Mouse (Mus musculus): ENCODE results near the gene Fpr1. TPM values are rescaled to one million over a fixed set of nuclear protein-coding genes. Genes with fewer than 3 reads are reported as not detected.

The Fpr1 gene
- total and polyA plus RNA-seq, 2 experiments = 4.7 to 6.3 TPM

DNA sequence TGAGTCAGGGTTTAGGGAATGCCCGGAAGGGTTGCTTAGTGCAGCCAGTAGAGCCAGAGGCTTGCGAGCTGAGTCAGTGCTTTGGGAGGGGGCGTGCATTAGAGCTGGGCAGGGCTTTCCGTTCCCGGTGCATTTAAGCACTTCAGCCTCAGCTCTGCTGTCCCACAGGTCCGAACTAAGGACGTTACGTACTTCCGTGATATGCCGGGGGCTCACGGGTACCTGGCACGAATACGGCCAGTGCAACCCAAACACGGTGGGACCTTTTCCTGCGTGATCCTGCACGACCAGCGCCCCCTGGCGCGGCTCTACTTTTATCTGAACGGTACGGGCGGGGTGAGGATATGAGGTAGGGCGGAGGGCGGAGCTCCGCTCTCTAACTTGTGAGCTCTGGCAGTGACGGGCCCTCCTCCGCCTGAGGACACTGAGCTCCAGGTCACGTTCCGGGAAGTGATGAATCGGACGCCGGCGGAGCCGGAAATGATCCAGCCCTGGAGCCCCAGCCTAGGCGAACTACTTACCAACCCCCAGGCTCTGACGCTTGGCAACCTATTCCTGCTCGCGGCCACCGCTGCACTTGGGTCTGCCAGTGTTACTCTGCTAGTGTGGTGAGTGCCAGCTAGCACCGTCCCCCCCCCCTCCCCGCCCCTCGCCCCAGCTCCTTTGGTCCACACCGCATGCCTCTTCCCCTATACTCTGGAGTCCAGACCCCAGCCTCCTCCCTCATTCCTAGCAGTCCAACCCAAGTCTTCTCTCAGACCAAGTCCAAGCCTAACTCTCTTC, 45.6 kb downstream of the Fpr1 start:
- DNase-seq (ENCODE audit: extremely low read depth, low read depth, low spot score) = peak; percentile 91
- whole genome bisulfite sequencing = under 1% methylated on average over 43 of the region's 43 CpGs
- 0 out of 2 replicates have a peak, but pooled peaks cover 2% of the 10 kb centered on the region for H3K4me1 ChIP-seq (ENCODE audit: control insufficient read depth, insufficient read depth, low read length)
- peak overlapping the region; percentile 76 for H3K9ac ChIP-seq (ENCODE audit: low read depth, low read length)
- no peaks in the 10 kb centered on the region for H3K79me2 ChIP-seq (ENCODE audit: control insufficient read depth, insufficient read depth, low read length)
- peak overlapping the region; percentile 75 for H3K27ac ChIP-seq (replicated peaks; ENCODE audit: insufficient read depth, low read depth, low read length)
- H3K4me3 ChIP-seq (ENCODE audit: insufficient read depth, low read depth, low read length) = peak overlapping the region; percentile 74
- TF ChIP-seq CTCF (IDR thresholded peaks at IDR 0.05; ENCODE audit: low read depth, low read length) (peak; percentile 83), POLR2A (IDR thresholded peaks at IDR 0.05; ENCODE audit: extremely low read depth, insufficient read depth, low read length) (peak; percentile 27; the same call in 1 of the 2 replicates)
- H3K36me3 ChIP-seq (ENCODE audit: control insufficient read depth, insufficient read depth, low read length) = no peaks in the 10 kb centered on the region
- H3K27me3 ChIP-seq (ENCODE audit: control insufficient read depth, insufficient read depth, low read length) = no peaks in the 10 kb centered on the region

DNA sequence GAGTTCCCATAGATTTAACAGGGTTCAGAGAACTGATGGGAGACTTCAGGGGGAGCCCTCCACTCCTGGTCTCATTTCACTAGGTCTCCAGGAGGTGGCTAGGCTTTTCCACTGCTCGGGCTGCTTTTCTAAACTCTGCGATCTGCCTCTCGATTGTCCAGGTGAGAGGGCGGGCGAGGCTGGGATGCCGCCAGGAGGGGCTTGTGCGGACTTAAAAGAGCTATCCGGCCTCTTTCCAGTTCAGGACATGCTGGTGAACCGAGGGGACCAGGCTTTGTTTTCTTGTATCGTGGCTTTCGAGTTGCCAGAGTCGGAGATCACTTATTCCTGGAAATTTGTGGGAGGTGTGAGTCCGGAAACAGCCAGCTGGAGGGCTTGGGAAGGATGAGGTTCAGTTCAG, 46.3 kb downstream of the Fpr1 start:
- 24% methylated on average over 13 of the region's 13 CpGs for WGBS
- Histone ChIP-seq H3K36me3 (ENCODE audit: control insufficient read depth, insufficient read depth, low read length) (no peaks in the 10 kb centered on the region), H3K4me3 (ENCODE audit: insufficient read depth, low read depth, low read length) (peak overlapping the region; percentile 49; the same call in 1 of the 2 replicates), H3K4me1 (ENCODE audit: control insufficient read depth, insufficient read depth, low read length) (0 out of 2 replicates have a peak, but pooled peaks cover 2% of the 10 kb centered on the region), H3K79me2 (ENCODE audit: control insufficient read depth, insufficient read depth, low read length) (no peaks in the 10 kb centered on the region), H3K9ac (ENCODE audit: low read depth, low read length) (peak overlapping the region; percentile 56), H3K27me3 (ENCODE audit: control insufficient read depth, insufficient read depth, low read length) (no peaks in the 10 kb centered on the region), H3K27ac (replicated peaks; ENCODE audit: insufficient read depth, low read depth, low read length) (peak overlapping the region; percentile 35)
- TF ChIP-seq POLR2A (IDR thresholded peaks at IDR 0.05; ENCODE audit: extremely low read depth, insufficient read depth, low read length) = no peak
- TF ChIP-seq CTCF (IDR thresholded peaks at IDR 0.05; ENCODE audit: low read depth, low read length) = no peak
- DNase-seq (ENCODE audit: extremely low read depth, low read depth, low spot score) = no peak

DNA sequence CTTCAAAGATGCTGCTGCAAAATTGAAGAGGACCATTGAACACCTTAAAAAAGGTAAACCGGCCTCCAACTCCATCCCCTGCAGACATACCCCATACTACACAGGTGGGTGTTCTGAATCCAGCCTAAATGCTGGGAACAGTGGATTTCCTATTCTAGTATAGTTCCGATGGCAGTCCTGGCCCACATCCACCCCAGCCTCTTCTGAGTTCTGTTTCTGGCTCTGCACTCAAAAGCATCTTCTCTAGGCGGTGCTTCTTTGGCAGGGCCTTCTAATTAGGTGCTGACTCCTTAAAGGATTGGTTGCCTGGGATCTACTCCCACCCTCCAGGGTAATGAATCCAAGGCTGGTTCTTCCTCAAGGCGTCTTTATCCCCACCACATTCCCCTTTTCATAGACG, 47.6 kb downstream of the Fpr1 start:
- H3K4me1 ChIP-seq (ENCODE audit: control insufficient read depth, insufficient read depth, low read length) = 0 out of 2 replicates have a peak, but pooled peaks cover 2% of the 10 kb centered on the region
- no peaks in the 10 kb centered on the region for H3K79me2 ChIP-seq (ENCODE audit: control insufficient read depth, insufficient read depth, low read length)
- no peak for TF ChIP-seq CTCF (IDR thresholded peaks at IDR 0.05; ENCODE audit: low read depth, low read length)
- TF ChIP-seq POLR2A (IDR thresholded peaks at IDR 0.05; ENCODE audit: extremely low read depth, insufficient read depth, low read length) = no peak
- no peak overlapping the region for H3K27ac ChIP-seq (replicated peaks; ENCODE audit: insufficient read depth, low read depth, low read length)
- no peaks in the 10 kb centered on the region for H3K27me3 ChIP-seq (ENCODE audit: control insufficient read depth, insufficient read depth, low read length)
- 90% methylated on average over 5 of the region's 5 CpGs for WGBS
- DNase-seq (ENCODE audit: extremely low read depth, low read depth, low spot score) = no peak
- H3K4me3 ChIP-seq (ENCODE audit: insufficient read depth, low read depth, low read length) = no peak overlapping the region
- no peak overlapping the region for H3K9ac ChIP-seq (ENCODE audit: low read depth, low read length)
- H3K36me3 ChIP-seq (ENCODE audit: control insufficient read depth, insufficient read depth, low read length) = no peaks in the 10 kb centered on the region

DNA sequence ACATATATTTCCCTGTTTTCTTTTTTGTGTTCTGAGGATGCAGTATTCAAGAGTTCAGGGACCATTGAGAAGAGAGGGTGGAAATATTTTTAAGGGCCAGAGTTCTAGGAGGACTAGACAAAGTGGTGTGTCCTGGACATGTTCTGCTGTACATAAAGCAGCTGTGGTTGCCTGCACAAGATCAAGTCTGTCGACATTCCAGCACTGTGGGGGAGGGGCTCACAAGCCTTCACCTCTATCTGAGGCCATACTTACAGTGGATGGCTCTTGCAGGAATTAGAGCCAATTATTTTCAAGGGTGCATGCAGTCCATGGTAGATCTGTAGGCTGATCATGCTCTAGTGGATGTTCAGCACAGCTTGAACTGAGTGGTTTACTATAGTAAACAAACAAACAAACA, 48.8 kb downstream of the Fpr1 start:
- no peaks in the 10 kb centered on the region for H3K36me3 ChIP-seq (ENCODE audit: control insufficient read depth, insufficient read depth, low read length)
- no peaks in the 10 kb centered on the region for H3K79me2 ChIP-seq (ENCODE audit: control insufficient read depth, insufficient read depth, low read length)
- 0 out of 2 replicates have a peak, but pooled peaks cover 2% of the 10 kb centered on the region for H3K4me1 ChIP-seq (ENCODE audit: control insufficient read depth, insufficient read depth, low read length)
- H3K27ac ChIP-seq (replicated peaks; ENCODE audit: insufficient read depth, low read depth, low read length) = no peak overlapping the region
- 4% methylated on average over 1 of the region's 1 CpGs for WGBS
- H3K27me3 ChIP-seq (ENCODE audit: control insufficient read depth, insufficient read depth, low read length) = no peaks in the 10 kb centered on the region
- DNase-seq (ENCODE audit: extremely low read depth, low read depth, low spot score) = no peak
- H3K4me3 ChIP-seq (ENCODE audit: insufficient read depth, low read depth, low read length) = no peak overlapping the region
- no peak overlapping the region for H3K9ac ChIP-seq (ENCODE audit: low read depth, low read length)
- no peak for TF ChIP-seq POLR2A (IDR thresholded peaks at IDR 0.05; ENCODE audit: extremely low read depth, insufficient read depth, low read length)
- TF ChIP-seq CTCF (IDR thresholded peaks at IDR 0.05; ENCODE audit: low read depth, low read length) = no peak

DNA sequence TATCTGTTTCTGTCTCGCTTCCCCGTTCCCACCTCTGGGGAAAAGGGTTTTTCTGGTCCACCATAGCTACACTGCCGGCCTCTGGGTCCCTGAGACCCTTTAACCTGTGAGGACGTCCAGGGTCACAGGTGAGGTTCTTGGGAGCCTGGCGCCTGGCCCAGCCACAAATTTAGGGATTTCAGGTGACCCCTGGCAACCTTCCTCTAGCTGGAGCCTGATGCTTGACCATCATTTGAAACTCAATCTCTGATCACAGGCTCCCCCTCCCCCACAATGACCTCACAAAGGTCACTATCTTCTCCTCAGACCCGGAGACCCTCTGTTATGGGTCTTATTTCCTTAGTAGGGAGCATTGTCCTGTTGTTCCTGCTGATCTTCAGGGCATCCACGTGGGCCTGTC, 53.0 kb downstream of the Fpr1 start:
- WGBS = 76% methylated on average over 7 of the region's 7 CpGs

More for the DNA sequence above, 53.0 kb downstream of the Fpr1 start:
- H3K36me3 ChIP-seq (ENCODE audit: control insufficient read depth, insufficient read depth, low read length) = no peaks in the 10 kb centered on the region
- no peak overlapping the region for H3K27ac ChIP-seq (replicated peaks; ENCODE audit: insufficient read depth, low read depth, low read length)
- DNase-seq (ENCODE audit: extremely low read depth, low read depth, low spot score) = no peak
- no peak for TF ChIP-seq POLR2A (IDR thresholded peaks at IDR 0.05; ENCODE audit: extremely low read depth, insufficient read depth, low read length)
- no peak for TF ChIP-seq CTCF (IDR thresholded peaks at IDR 0.05; ENCODE audit: low read depth, low read length)
- H3K9ac ChIP-seq (ENCODE audit: low read depth, low read length) = no peak overlapping the region
- peaks cover 5% of the 10 kb centered on the region; the same call in 1 of the 2 replicates for H3K4me1 ChIP-seq (ENCODE audit: control insufficient read depth, insufficient read depth, low read length)
- no peaks in the 10 kb centered on the region for H3K79me2 ChIP-seq (ENCODE audit: control insufficient read depth, insufficient read depth, low read length)
- H3K27me3 ChIP-seq (ENCODE audit: control insufficient read depth, insufficient read depth, low read length) = no peaks in the 10 kb centered on the region
- H3K4me3 ChIP-seq (ENCODE audit: insufficient read depth, low read depth, low read length) = no peak overlapping the region
